15 mouse cellular contexts compared by ENCODE assay signal in genomic region chr6:31550876-31551532, GRCm38 (mm10). TPM values are rescaled to one million over a fixed set of nuclear protein-coding genes. Genes with fewer than 3 reads are reported as not detected.
A peak's percentile ranks its signal among the peaks of the same experiment; 100 is the strongest.
DNase-seq lines count a peak whose midpoint lies in the region; ATAC-seq and TF ChIP-seq lines count a peak whose summit lies in the region.
"Had no signal": no experiment of that assay in that cellular context is flagged by ENCODE, and none has a peak within 500 bp of the region (broad histone marks: within the 10 kb centered on the region; RNA-seq: fewer than 3 reads in every experiment).

No protein-coding gene starts in this region.

- H3K4me1 ChIP-seq in liver, adult 2 months (ENCODE audit: control insufficient read depth, insufficient read depth, low read length) = no peaks in the 10 kb centered on the region; the same call in 1 of the 2 replicates
- H3K4me1 ChIP-seq in liver, embryonic 11.5 days (replicated peaks; ENCODE audit: control insufficient read depth, insufficient read depth, low read length) = peaks cover 11% of the 10 kb centered on the region
- H3K4me1 ChIP-seq in embryonic facial prominence, embryonic 10.5 days = peaks cover 29% of the 10 kb centered on the region
- H3K4me1 ChIP-seq in cerebellum, adult 2 months (ENCODE audit: control insufficient read depth, insufficient read depth, low read length) = no peaks in the 10 kb centered on the region; the same call in 1 of the 2 replicates

- no peaks in the 10 kb centered on the region for H3K79me2 ChIP-seq in liver, adult 2 months (ENCODE audit: control insufficient read depth, insufficient read depth, low read length)

- no peak overlapping the region for H3K4me3 ChIP-seq in liver, adult 2 months (ENCODE audit: insufficient read depth, low read depth, low read length)
- no peak overlapping the region for H3K4me3 ChIP-seq in liver, embryonic 11.5 days (ENCODE audit: low read depth, low read length)
- no peak overlapping the region for H3K4me3 ChIP-seq in embryonic facial prominence, embryonic 10.5 days
- H3K4me3 ChIP-seq in cerebellum, adult 2 months (replicated peaks; ENCODE audit: insufficient read depth, low read depth, low read length) = no peak overlapping the region
- H3K4me3 ChIP-seq: forebrain, embryonic 13.5 days; liver, embryonic 13.5 days; neural tube, embryonic 13.5 days had no signal

- WGBS in liver, adult 2 months = 52% methylated on average over 22 of the region's 22 CpGs
- 83% methylated on average over 22 of the region's 22 CpGs for WGBS in liver, embryonic 11.5 days
- WGBS in embryonic facial prominence, embryonic 10.5 days = 66% methylated on average over 22 of the region's 22 CpGs
- WGBS in cerebellum, adult 2 months = 70% methylated on average over 22 of the region's 22 CpGs

- H3K4me2 ChIP-seq in liver, embryonic 11.5 days = no peak overlapping the region
- H3K4me2 ChIP-seq: forebrain, embryonic 13.5 days; liver, embryonic 13.5 days; neural tube, embryonic 13.5 days had no signal

- DNase-seq in liver, adult 2 months (ENCODE audit: extremely low read depth, low read depth, low spot score) = peak; percentile 15
- no peak for DNase-seq in liver, embryonic 11.5 days (ENCODE audit: low spot score)
- peak; percentile 17 for DNase-seq in embryonic facial prominence, embryonic 10.5 days (ENCODE audit: low spot score)
- peak; percentile 39 for DNase-seq in heart, postnatal 4 days
- DNase-seq in lung, postnatal 25 days (ENCODE audit: low spot score) = peak; percentile 29
- DNase-seq in frontal cortex, postnatal 25 days (ENCODE audit: low spot score in 2 of 2) = no peak
- no peak for DNase-seq in urinary bladder, postnatal 25 days (ENCODE audit: low spot score)
- no peak for DNase-seq in cerebellum, adult 2 months
- DNase-seq: liver, embryonic 13.5 days; midbrain, embryonic 14.5 days; right cerebral cortex, postnatal 25 days had no signal

- no peak for ATAC-seq in liver, embryonic 11.5 days (replicated peaks; ENCODE audit: low FRiP score)
- ATAC-seq: forebrain, embryonic 13.5 days; intestine, embryonic 16.5 days had no signal

- no peaks in the 10 kb centered on the region for H3K36me3 ChIP-seq in liver, adult 2 months (ENCODE audit: control insufficient read depth, insufficient read depth, low read length)
- peaks cover 4% of the 10 kb centered on the region for H3K36me3 ChIP-seq in liver, embryonic 11.5 days (ENCODE audit: control insufficient read depth, insufficient read depth, low read length)
- no peaks in the 10 kb centered on the region for H3K36me3 ChIP-seq in embryonic facial prominence, embryonic 10.5 days (replicated peaks)
- H3K36me3 ChIP-seq: neural tube, embryonic 13.5 days had no signal

- H3K27me3 ChIP-seq in liver, adult 2 months (ENCODE audit: control insufficient read depth, insufficient read depth, low read length) = no peaks in the 10 kb centered on the region
- H3K27me3 ChIP-seq in liver, embryonic 11.5 days (replicated peaks; ENCODE audit: control insufficient read depth, insufficient read depth, low read length) = no peaks in the 10 kb centered on the region
- H3K27me3 ChIP-seq in embryonic facial prominence, embryonic 10.5 days (replicated peaks; ENCODE audit: low read depth, poor library complexity, severe bottlenecking) = no peaks in the 10 kb centered on the region
- no peaks in the 10 kb centered on the region for H3K27me3 ChIP-seq in cerebellum, adult 2 months (ENCODE audit: control insufficient read depth, insufficient read depth, low read length)
- H3K27me3 ChIP-seq: forebrain, embryonic 13.5 days; liver, embryonic 13.5 days; neural tube, embryonic 13.5 days had no signal

- no peak for TF ChIP-seq CTCF in liver, adult 2 months (IDR thresholded peaks at IDR 0.05; ENCODE audit: low read depth, low read length)
- no peak for TF ChIP-seq CTCF in cerebellum, adult 2 months (IDR thresholded peaks at IDR 0.05; ENCODE audit: borderline replicate concordance, insufficient read depth, low read depth, low read length)

- H3K27ac ChIP-seq in liver, adult 2 months (replicated peaks; ENCODE audit: insufficient read depth, low read depth, low read length) = no peak overlapping the region
- H3K27ac ChIP-seq in liver, embryonic 11.5 days (ENCODE audit: low read depth, low read length) = no peak overlapping the region
- no peak overlapping the region; the same call in 1 of the 2 replicates for H3K27ac ChIP-seq in embryonic facial prominence, embryonic 10.5 days (replicated peaks)
- no peak overlapping the region for H3K27ac ChIP-seq in cerebellum, adult 2 months (ENCODE audit: insufficient read depth, low read length)
- H3K27ac ChIP-seq: liver, embryonic 13.5 days; neural tube, embryonic 13.5 days had no signal

- no peaks in the 10 kb centered on the region for H3K9me3 ChIP-seq in liver, embryonic 11.5 days (ENCODE audit: control insufficient read depth, low read length)
- H3K9me3 ChIP-seq in embryonic facial prominence, embryonic 10.5 days = no peaks in the 10 kb centered on the region
- H3K9me3 ChIP-seq: forebrain, embryonic 13.5 days; G1E; liver, embryonic 13.5 days; neural tube, embryonic 13.5 days had no signal

- no peak overlapping the region for H3K9ac ChIP-seq in liver, adult 2 months (ENCODE audit: low read depth, low read length)
- no peak overlapping the region for H3K9ac ChIP-seq in liver, embryonic 11.5 days (ENCODE audit: low read depth, low read length)
- H3K9ac ChIP-seq: forebrain, embryonic 13.5 days; liver, embryonic 13.5 days; neural tube, embryonic 13.5 days had no signal

- no peak for TF ChIP-seq POLR2A in liver, adult 2 months (IDR thresholded peaks at IDR 0.05; ENCODE audit: extremely low read depth, insufficient read depth, low read length)
- no peak for TF ChIP-seq POLR2A in cerebellum, adult 2 months (IDR thresholded peaks at IDR 0.05; ENCODE audit: borderline replicate concordance, insufficient read depth, low read length)

RNA-seq across cellular contexts. Expression of gene Podxl, which starts 12.8 kb away (rescaled TPM):
- total RNA-seq in liver, adult 2 months (2014; rRNA removed) = 3.0 and 3.6 TPM in 2 replicates
- 2.1 and 2.4 TPM in 2 replicates for polyA plus RNA-seq in liver, adult 2 months (2012; rRNA removed)
- 27.8 and 29.1 TPM in 2 replicates for polyA plus RNA-seq in liver, embryonic 11.5 days (2014; fragmentation: Nextera tagmentation; extraction: Ambion mirVana)
- 16.6 and 18.0 TPM in 2 replicates for polyA plus RNA-seq in embryonic facial prominence, embryonic 10.5 days (2016; fragmentation: Nextera tagmentation; extraction: Ambion mirVana)
- total RNA-seq in heart, postnatal 4 days (2021) = 10 to 100 TPM; 68.6 to 78.1 TPM
- polyA plus RNA-seq in cerebellum, adult 2 months (2012; rRNA removed) = 15.0 and 16.5 TPM in 2 replicates

Comparison
In these comparisons a context has a peak if more than half of its experiments do, and no peak if none do; other contexts are left out.
1. DNase-seq: peak in liver, adult 2 months (single experiment), embryonic facial prominence, embryonic 10.5 days (single experiment), heart, postnatal 4 days (single experiment) and lung, postnatal 25 days (single experiment); none in liver, embryonic 11.5 days (single experiment), frontal cortex, postnatal 25 days (0 of 2), urinary bladder, postnatal 25 days (single experiment) and cerebellum, adult 2 months (0 of 2).